Mouse (Mus musculus): ENCODE measurements around the gene Ppfia1.

DNA sequence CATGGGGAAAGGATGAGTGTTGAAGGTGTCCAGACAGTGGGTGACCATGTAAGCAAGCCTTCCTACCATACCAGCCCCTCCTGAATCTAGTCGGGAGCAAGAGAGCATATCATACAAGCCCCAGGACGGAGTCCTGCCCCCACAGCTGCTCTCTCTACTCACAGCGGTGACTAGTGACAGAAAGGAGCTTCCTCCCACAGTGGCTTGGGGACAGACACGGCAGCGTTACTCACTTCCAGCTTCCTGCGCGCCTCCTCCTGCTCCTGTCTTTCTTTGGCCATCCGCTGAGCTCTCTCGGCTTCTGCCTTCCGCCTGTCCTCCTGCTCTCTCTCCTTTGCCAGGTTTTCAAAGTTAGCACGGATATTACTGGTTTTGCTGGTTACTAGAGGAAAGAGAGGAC is 112.1 kb downstream of the Ppfia1 start:
- TF ChIP-seq CTCF (conservative IDR thresholded peaks at IDR 0.05; ENCODE audit: low read length) (no peak), POU5F1 (IDR thresholded peaks at IDR 0.05; ENCODE audit: borderline replicate concordance, low read length) (no peak)
